Mouse (Mus musculus) spleen, adult 10 weeks (tissue): ENCODE measurements around the gene Olfr1432. TPM values are rescaled to one million over a fixed set of nuclear protein-coding genes. Genes with fewer than 3 reads are reported as not detected.

Experiments
- polyA plus RNA-seq: library from polyadenylated mRNA; stranded (reverse); fragments of 350-450 nt; fragmentation: Illumina TruSeq; extraction: RNeasy Lipid Tissue Mini Kit (QIAGEN cat#74804); gene quantifications from one replicate; pipeline ENCODE4 v1.2.3, GENCODE M21; 2015; ENCODE audit warnings: low replicate concordance; ENCODE audit not compliant: insufficient read depth

Olfr1432 gene
- not detected for polyA plus RNA-seq

GRCm38 (mm10) chr19:12232496-12232895, at the start of gene Olfr1432:
Gene Olfr1432, minus strand, starts transcription at chr19:12232596.

DNA sequence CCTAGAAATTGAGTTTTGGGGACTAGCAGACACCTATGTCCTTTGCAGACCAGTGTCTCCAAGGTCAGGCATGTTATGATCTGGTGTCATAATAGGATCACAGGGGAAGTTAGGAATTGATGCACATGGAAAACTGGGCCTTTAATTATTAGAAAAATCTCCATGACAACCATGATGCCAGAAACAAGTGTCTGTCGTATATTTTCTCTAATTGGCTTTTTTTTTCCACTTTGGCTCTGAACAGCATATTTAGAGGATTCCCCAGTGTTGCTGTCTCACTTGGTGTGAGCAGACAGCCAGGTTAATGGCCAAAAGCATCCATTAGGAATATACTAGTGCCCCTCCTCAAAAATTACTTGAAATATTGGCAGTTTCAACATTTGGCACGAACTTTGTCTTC, 47.2 kb upstream of the Olfr1432 start, which contains the start of gene Olfr1434:
Gene Olfr1434 (plus strand): TSS at position 301 of the 400 bp plus-strand sequence.

DNA sequence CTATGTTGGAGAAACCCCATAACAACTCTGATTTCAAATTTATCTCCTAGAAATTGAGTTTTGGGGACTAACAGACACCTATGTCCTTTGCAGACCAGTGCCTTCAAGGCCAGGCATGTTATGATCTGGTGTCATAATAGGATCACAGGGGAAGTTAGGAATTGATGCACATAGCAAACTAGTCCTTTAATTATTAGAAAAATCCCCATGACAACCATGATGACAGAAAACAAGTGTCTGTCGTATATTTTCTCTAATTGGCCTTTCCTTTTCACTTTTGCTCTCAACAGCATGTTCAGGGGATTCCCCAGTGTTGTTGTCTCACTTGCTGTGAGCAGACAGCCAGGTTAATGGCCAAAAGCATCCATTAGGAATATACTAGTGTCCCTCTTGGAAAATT, 28.3 kb upstream of the Olfr1432 start, which contains the start of gene Olfr235:
Gene Olfr235 (plus strand): TSS at position 301 of the 400 bp plus-strand sequence.

DNA sequence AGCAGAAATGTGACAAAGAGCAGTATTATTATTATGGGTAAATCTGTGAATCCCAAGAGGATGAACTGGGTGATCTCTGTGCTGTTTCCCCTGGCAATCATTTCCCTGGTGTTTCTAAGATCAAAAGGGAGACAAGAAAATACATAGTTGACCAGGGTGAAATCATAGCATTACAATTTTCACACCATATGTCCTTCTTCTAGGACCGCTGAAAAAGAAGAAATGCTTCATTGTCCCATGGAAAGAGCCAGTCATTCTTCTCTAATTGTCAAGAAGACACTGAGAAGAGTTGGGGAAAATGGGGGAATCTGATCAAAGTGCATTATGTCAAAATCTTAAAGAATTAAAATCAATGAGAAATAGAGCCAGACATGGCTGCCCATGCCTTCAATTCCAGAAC, 9.2 kb upstream of the Olfr1432 start, which contains the start of gene Olfr262:
Gene Olfr262 (minus strand): TSS at position 101 of the 400 bp plus-strand sequence.

GRCm38 (mm10) chr19:12200334-12200733, 32.1 kb downstream of the Olfr1432 start, which contains the start of gene Olfr1431:
Gene Olfr1431, plus strand, starts transcription at chr19:12200634.

Other genes starting within 250 kb of the Olfr1432 start
- gene Olfr1423, start 191.3 kb downstream of the Olfr1432 start, polyA plus RNA-seq, result not detected
- gene Olfr1424, start 169.9 kb downstream of the Olfr1432 start, polyA plus RNA-seq, result not detected
- gene Olfr1425, start 154.9 kb downstream of the Olfr1432 start, polyA plus RNA-seq, result not detected
- not detected for gene Olfr1426, start 140.6 kb downstream of the Olfr1432 start, polyA plus RNA-seq
- not detected for gene Olfr1427, start 129.3 kb downstream of the Olfr1432 start, polyA plus RNA-seq
- not detected for gene Olfr1428, start 116.7 kb downstream of the Olfr1432 start, polyA plus RNA-seq
- not detected for gene Olfr76, start 109.4 kb downstream of the Olfr1432 start, polyA plus RNA-seq
- gene Olfr1555-ps1, start 62.5 kb downstream of the Olfr1432 start, polyA plus RNA-seq, result not detected
- gene Olfr1431, start 32.0 kb downstream of the Olfr1432 start, polyA plus RNA-seq, result not detected
- gene Olfr262, start 9.1 kb upstream of the Olfr1432 start, polyA plus RNA-seq, result not detected
- gene Olfr235, start 28.4 kb upstream of the Olfr1432 start, polyA plus RNA-seq, result not detected
- gene Olfr1434, start 47.3 kb upstream of the Olfr1432 start, polyA plus RNA-seq, result not detected
- gene Olfr1436, start 66.5 kb upstream of the Olfr1432 start, polyA plus RNA-seq, result not detected
- gene Olfr1437, start 92.5 kb upstream of the Olfr1432 start, polyA plus RNA-seq, result not detected
- not detected for gene Olfr1438-ps1, start 103.3 kb upstream of the Olfr1432 start, polyA plus RNA-seq
- gene Olfr1440, start 154.7 kb upstream of the Olfr1432 start, polyA plus RNA-seq, result not detected
- not detected for gene Olfr1441, start 184.8 kb upstream of the Olfr1432 start, polyA plus RNA-seq
- gene Pfpl, start 195.3 kb upstream of the Olfr1432 start, polyA plus RNA-seq, result not detected
- 441 TPM for gene Mpeg1, start 228.2 kb upstream of the Olfr1432 start, polyA plus RNA-seq